Mouse (Mus musculus) hindbrain, embryonic 12.5 days (tissue): Measurements from ENCODE around the gene Mipol1. TPM values are rescaled to one million over a fixed set of nuclear protein-coding genes. Genes with fewer than 3 reads are reported as not detected.
"Not testable (repeated sequence)": the region's sequence is repeated elsewhere in the genome, so short reads cannot be mapped to it uniquely, and the experiment has no call there.

Source experiments
- ATAC-seq: fragments of 200-750 bp; cut with Nextera tagmentation; 2 replicates; pipeline ENCODE4 v1.8.0; 2017; ENCODE audit warnings: moderate TSS enrichment; ENCODE audit not compliant: low FRiP score
- H3K27ac ChIP-seq: fragments of 300-500 bp; sonication (generic); 2 replicates; pipeline ENCODE4 v1.5.1; 2016; ENCODE audit warnings: mild to moderate bottlenecking
- H3K27me3 ChIP-seq: fragments of 300-500 bp; sonication (generic); 2 replicates; pipeline ENCODE4 v1.6.1; 2016; ENCODE audit warnings: mild to moderate bottlenecking
- H3K36me3 ChIP-seq: fragments of 300-500 bp; sonication (generic); 2 replicates; pipeline ENCODE4 v1.6.1; 2016; ENCODE audit warnings: mild to moderate bottlenecking
- H3K4me1 ChIP-seq: fragments of 300-500 bp; sonication (generic); 2 replicates; pipeline ENCODE4 v1.6.1; 2016
- H3K4me2 ChIP-seq: fragments of 300-500 bp; sonication (generic); replicated peaks from 2 replicates; pipeline ENCODE4 v1.6.1; 2016; ENCODE audit warnings: mild to moderate bottlenecking
- H3K4me3 ChIP-seq: fragments of 300-500 bp; sonication (generic); 2 replicates; pipeline ENCODE4 v1.5.1; 2016; ENCODE audit warnings: mild to moderate bottlenecking
- H3K9ac ChIP-seq: fragments of 300-500 bp; sonication (generic); 2 replicates; pipeline ENCODE4 v1.6.1; 2016; ENCODE audit warnings: mild to moderate bottlenecking, moderate library complexity
- H3K9me3 ChIP-seq: fragments of 300-500 bp; sonication (generic); replicated peaks from 2 replicates; pipeline ENCODE4 v1.6.1; 2016; ENCODE audit warnings: mild to moderate bottlenecking
- WGBS: fragments of 180-500 bp; shearing (Covaris S2); methylation state at CpG from one replicate; pipeline ENCODE4 v1.1.7; 2016; 5-methylcytosine and 5-hydroxymethylcytosine counted together
- polyA plus RNA-seq: library from polyadenylated mRNA; unstranded; fragments of >200 nt; fragmentation: Nextera tagmentation; extraction: Ambion mirVana; gene quantifications from 2 replicates; pipeline ENCODE4 v1.2.1, GENCODE M21; 2016

Gene Mipol1
- polyA plus RNA-seq, 1 experiment from 2014 or later, result 6.1 TPM

DNA sequence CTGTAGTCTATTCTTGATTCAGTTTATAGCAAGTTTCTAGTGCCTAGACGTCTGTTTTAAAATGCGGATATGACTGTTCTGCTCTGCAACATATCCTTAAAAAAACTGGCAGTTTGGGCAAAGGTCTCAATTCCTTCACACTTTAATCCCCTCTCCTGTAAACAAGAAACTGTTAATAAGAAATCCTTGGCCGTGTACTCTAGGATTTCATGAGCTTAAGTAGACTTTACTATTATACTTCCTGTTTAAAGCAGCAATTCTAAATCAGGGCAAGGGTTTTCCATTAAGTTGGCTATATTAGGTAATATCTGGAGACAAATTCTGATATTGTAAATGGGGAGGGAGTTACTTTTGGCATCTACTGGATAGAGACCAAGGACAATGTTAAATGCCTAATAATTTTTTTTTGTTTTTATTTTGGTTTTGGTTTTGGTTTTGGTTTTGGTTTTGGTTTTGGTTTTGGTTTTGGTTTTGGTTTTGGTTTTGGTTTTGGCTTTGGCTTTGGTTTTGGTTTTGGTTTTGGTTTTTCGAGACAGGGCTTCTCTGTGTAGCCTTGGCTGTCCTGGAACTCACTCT lies 25.9 kb upstream of the Mipol1 start:
- 92% methylated on average over 4 of the region's 4 CpGs for WGBS
- no peaks in the 10 kb centered on the region for H3K9me3 ChIP-seq
- no peaks in the 10 kb centered on the region for H3K27me3 ChIP-seq
- no peak overlapping the region for H3K4me3 ChIP-seq
- H3K4me2 ChIP-seq, result no peak overlapping the region
- H3K9ac ChIP-seq, result no peak overlapping the region
- H3K4me1 ChIP-seq, result no peaks in the 10 kb centered on the region
- no peaks in the 10 kb centered on the region for H3K36me3 ChIP-seq
- ATAC-seq, result no peak
- H3K27ac ChIP-seq, result no peak overlapping the region

DNA sequence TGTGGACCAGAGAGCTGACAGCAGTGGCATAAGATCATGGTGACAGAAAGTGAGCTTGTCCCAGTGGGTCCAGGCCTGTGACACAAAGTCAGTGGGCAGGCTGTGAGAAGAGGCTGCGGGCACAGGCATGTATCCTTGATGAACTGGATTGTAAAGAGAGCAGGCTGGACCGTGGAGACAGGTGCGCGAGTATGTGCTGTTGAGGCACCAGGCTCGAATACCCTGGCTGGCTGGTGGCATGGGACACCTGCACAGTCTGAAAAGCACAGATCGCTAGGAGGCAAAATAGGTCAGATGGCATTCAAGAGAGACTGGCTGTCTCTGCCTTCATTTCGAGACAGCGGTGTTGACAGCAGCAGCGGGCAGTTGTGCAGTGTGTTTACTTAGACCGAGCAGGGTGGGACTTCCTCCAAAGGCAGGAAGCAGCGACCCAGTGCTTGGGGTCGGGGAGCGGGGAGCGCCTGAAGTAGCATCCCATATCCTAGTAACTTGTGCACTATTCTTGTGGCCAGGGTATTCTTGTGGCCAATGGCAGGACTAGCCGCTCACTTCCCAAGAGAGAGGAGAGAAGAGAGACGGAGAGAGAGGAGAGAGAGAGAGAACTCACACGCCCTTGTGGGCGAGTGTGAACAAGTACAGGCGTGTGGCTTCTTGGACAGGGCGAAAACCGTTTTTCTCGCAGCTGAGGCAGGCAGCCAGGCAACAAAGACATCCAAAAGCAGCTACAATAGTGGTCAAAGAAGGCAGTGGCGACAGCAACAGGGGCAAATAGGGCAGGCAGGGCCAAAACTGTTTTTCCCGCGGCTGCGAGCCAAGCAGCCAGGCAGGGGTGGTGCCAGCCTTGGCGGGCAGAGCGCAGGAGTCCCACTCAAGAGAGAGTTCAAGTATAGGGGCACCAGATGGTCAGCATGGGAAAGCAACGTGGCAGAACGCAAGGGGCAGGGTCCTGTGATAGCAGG lies 18.6 kb upstream of the Mipol1 start:
- ATAC-seq, result peak; percentile 79
- H3K4me3 ChIP-seq, result peak overlapping the region; percentile 42
- 8% methylated on average over 30 of the region's 30 CpGs for WGBS
- H3K27ac ChIP-seq, result no peak overlapping the region
- H3K9ac ChIP-seq, result peak overlapping the region; percentile 55
- H3K9me3 ChIP-seq, result no peaks in the 10 kb centered on the region
- 0 out of 2 replicates have a peak, but pooled peaks cover 2% of the 10 kb centered on the region for H3K4me1 ChIP-seq
- H3K4me2 ChIP-seq, result peak overlapping the region; percentile 77
- H3K36me3 ChIP-seq, result no peaks in the 10 kb centered on the region
- no peaks in the 10 kb centered on the region for H3K27me3 ChIP-seq

DNA sequence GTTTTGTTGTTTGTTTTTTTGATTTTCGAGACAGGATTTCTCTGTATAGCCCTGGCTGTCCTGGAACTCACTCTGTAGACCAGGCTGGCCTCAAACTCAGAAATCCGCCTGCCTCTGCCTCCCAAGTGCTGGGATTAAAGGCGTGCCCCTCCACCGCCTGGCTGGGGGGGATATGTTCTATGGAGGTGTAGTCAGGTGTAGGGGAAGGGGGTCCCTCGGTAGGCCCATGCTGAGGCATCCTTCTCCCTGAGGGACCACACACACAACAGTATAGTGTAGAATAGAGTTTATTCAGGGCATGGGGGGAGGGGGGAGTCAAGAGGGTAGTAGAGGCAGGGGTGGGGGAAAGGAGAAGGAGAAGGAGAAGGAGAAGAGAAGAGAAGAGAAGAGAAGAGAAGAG lies 17.8 kb upstream of the Mipol1 start:
- H3K9ac ChIP-seq, H3K9me3 ChIP-seq, H3K27me3 ChIP-seq, H3K4me3 ChIP-seq, H3K36me3 ChIP-seq, H3K4me2 ChIP-seq, H3K4me1 ChIP-seq, H3K27ac ChIP-seq: not testable (repeated sequence)
- peak; percentile 56; the same call in 1 of the 2 replicates for ATAC-seq
- 82% methylated on average over 5 of the region's 5 CpGs for WGBS

DNA sequence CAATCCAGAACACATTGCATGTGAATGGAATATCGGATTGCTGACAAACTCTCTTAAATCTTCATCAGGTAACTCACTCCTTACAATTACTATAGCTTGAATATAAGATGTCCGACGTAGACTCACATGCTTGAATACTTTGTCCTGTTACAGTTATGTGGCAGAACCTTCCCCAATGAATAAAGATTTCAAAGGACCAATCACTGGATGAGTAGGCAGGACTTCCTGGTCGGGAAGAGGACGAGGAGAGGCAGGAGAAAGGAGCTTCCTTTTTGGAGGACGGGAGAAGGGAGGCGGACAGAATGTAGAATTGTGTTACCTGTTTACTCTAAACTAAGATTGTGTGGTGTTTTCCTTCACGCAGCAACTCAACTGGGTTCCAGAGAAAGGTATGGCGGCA lies 3.8 kb upstream of the Mipol1 start:
- no peak overlapping the region for H3K9ac ChIP-seq
- H3K27ac ChIP-seq, result no peak overlapping the region
- no peak overlapping the region for H3K4me3 ChIP-seq
- peaks cover 5% of the 10 kb centered on the region for H3K4me1 ChIP-seq
- no peak overlapping the region for H3K4me2 ChIP-seq
- no peaks in the 10 kb centered on the region for H3K9me3 ChIP-seq
- 85% methylated on average over 9 of the region's 9 CpGs for WGBS
- H3K27me3 ChIP-seq, result no peaks in the 10 kb centered on the region
- no peaks in the 10 kb centered on the region for H3K36me3 ChIP-seq
- no peak for ATAC-seq

DNA sequence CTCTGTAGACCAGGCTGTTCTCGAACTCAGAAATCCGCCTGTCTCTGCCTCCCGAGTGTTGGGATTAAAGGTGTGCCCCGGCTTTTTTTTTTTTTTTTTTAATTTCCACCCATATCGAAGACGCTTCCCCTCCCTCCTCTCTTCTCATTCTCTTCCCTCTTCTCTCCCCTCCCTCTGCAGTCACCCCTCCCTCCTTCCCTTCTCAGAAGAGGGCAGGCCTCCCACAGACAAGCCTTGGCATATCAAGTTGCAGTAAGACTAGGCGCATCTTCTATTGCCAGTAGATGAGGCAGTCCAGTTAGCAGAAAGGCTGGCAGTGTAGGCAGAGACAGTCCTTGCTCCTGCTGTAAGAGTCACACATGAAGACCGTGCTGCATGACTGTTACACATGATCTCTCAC lies 2.5 kb upstream of the Mipol1 start:
- 84% methylated on average over 3 of the region's 8 CpGs for WGBS
- Histone ChIP-seq H3K27me3 (no peaks in the 10 kb centered on the region), H3K9ac (no peak overlapping the region), H3K36me3 (no peaks in the 10 kb centered on the region), H3K9me3 (no peaks in the 10 kb centered on the region), H3K4me1 (peaks cover 6% of the 10 kb centered on the region), H3K4me3 (no peak overlapping the region), H3K4me2 (no peak overlapping the region), H3K27ac (no peak overlapping the region)
- ATAC-seq, result no peak

DNA sequence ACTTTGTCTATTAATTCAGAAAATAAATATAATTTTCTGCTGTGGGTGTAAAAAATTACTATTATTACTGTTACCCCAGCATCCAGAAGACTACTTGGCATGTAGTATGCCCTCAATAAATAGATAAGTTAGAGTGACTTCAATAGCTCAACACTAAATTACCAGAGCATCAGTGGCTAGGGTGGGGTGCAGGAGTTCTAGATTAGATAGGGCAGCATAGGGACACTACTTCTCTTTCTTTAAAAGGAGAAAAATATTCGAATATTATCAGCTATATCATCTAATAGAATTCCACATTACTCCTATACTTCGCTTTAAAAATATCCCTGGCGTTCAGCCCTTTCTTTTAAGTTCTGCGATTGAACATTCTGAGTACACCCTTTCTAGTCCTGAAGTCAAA lies 524 bp upstream of the Mipol1 start:
- Histone ChIP-seq H3K4me3 (peak overlapping the region; percentile 54), H3K4me2 (peak overlapping the region; percentile 72), H3K36me3 (0 out of 2 replicates have a peak, but pooled peaks cover 3% of the 10 kb centered on the region), H3K4me1 (peaks cover 6% of the 10 kb centered on the region), H3K27me3 (no peaks in the 10 kb centered on the region), H3K9ac (peak overlapping the region; percentile 66; the same call in 1 of the 2 replicates), H3K27ac (peak overlapping the region; percentile 68; the same call in 1 of the 2 replicates), H3K9me3 (no peaks in the 10 kb centered on the region)
- peak; percentile 6; the same call in 1 of the 2 replicates for ATAC-seq
- 43% methylated on average over 4 of the region's 4 CpGs for WGBS

DNA sequence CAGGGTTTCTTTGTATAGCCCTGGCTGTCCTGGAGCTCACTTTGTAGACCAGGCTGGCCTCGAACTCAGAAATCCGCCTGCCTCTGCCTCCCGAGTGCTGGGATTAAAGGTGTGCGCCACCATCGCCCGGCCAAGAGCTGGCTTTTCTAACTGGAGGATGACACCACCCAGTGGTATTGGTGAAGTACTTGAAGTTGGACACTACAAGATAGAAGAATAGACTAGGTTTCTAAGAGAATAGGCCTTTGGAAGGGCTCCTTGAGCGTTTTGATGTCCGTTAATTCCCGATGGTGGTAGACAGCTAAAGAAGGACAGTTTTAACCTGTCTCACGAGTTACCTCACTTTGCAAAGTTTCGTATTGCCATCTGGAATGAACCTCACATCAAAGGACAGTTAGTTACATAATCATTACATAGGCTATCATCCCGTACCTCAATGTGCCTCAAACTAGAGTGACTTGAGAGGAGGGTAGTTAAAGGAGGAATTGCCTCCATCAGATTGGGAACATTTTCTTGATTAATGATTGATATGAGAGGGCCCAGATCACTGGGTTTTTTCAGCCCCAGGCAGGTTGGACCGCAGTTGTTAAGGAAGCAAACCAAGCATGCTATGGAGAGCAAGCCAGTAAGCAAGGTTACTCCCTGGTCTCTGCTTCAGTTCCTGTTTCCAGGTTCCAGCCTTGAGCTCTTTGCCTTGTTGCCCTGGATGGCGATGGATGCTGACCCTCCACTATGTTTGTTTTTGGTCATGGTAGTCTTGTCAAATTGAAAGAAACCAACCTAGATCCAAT lies 1.1 kb downstream of the Mipol1 start:
- H3K36me3 ChIP-seq, result 0 out of 2 replicates have a peak, but pooled peaks cover 5% of the 10 kb centered on the region
- H3K9ac ChIP-seq, result peak overlapping the region; percentile 66
- H3K27me3 ChIP-seq, result no peaks in the 10 kb centered on the region
- ATAC-seq, result no peak
- peak overlapping the region; percentile 72 for H3K4me2 ChIP-seq
- WGBS, result 73% methylated on average over 14 of the region's 14 CpGs
- H3K4me3 ChIP-seq, result peak overlapping the region; percentile 54
- peaks cover 6% of the 10 kb centered on the region for H3K4me1 ChIP-seq
- no peaks in the 10 kb centered on the region for H3K9me3 ChIP-seq
- no peak overlapping the region for H3K27ac ChIP-seq

DNA sequence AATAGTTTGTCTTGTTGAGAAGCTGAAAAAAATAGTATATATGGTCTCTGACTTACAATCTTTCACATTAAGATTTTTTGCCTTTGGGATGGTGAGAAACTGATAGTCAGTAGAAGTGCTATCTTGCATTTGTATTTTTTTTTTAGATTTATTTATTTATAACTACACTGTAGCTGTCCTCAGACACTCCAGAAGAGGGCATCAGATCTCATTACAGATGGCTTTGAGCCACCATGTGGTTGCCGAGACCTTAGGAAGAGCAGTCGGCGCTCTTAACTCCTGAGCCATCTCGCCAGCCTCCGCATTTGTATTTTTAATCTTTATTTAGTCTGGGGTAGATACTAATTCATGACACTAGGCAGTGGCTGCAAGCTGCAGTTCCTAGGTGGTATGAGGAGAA lies 3.2 kb downstream of the Mipol1 start:
- H3K4me2 ChIP-seq, result no peak overlapping the region
- H3K27me3 ChIP-seq, result no peaks in the 10 kb centered on the region
- no peak overlapping the region for H3K27ac ChIP-seq
- ATAC-seq, result no peak
- WGBS, result 90% methylated on average over 5 of the region's 5 CpGs
- H3K36me3 ChIP-seq, result peaks cover 8% of the 10 kb centered on the region
- H3K4me3 ChIP-seq, result no peak overlapping the region
- H3K9ac ChIP-seq, result no peak overlapping the region
- H3K4me1 ChIP-seq, result peaks cover 6% of the 10 kb centered on the region
- no peaks in the 10 kb centered on the region for H3K9me3 ChIP-seq

DNA sequence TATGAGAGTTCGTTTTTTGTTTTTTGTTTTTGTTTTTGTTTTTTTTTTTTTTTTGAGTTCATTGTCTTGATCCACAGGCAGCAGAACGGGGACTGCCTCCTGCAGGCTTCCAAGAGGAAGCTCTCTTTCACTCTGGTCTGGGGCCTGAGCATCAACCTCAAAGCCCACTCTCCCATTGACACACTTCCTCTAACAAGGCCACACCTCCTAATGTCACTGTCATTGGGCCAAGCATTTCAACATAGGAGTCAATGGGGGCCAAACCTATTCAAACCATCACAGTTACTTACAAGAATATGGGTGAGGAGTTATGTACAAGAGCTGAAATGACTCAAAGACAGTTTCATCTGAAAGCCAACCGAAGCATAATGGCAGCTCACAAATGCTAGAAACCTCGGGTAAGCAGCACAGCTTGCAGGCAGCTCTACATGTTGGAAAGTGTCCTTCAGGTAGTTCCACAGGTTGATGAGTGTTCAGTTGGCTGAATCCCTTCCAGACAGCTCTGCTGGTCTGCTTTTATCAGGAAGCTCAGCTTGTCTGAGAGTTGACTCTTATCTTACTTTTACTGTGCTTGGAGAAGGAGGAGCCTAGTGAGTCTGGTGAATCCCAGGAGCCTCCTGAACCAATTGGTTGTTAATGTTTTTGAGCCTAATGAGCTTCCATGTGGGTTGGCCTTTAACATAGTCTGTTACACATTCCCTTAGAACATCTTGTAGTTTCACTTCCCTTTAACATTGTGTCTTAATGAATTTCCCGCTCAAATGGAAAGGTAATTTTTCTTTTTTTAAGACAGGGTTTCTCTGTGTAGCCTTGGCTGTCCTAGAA lies 13.7 kb downstream of the Mipol1 start:
- peaks cover 17% of the 10 kb centered on the region for H3K36me3 ChIP-seq
- no peaks in the 10 kb centered on the region for H3K27me3 ChIP-seq
- no peak overlapping the region for H3K9ac ChIP-seq
- H3K4me3 ChIP-seq, result no peak overlapping the region
- H3K27ac ChIP-seq, result no peak overlapping the region
- WGBS, result 88% methylated on average over 5 of the region's 5 CpGs
- H3K4me1 ChIP-seq, result no peaks in the 10 kb centered on the region
- H3K4me2 ChIP-seq, result no peak overlapping the region
- no peaks in the 10 kb centered on the region for H3K9me3 ChIP-seq
- ATAC-seq, result no peak

DNA sequence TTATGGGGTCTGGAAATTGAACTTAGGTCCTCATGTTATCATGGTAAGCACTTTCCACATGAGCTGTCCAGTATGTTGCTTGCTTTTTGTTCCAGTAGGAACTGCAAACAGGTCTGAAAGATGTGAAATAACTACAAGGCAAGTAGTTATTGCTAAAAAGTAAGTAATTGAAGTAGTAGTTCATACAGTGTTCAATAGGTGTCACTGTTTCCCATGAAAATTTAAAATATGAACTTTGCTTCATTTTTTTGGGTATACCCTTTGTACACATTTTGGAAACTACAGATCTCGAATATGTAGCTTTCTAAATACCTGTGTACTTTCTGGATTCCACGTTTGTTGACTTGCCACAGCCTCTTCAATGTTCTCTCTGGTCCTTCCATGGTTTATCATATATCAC lies 28.3 kb downstream of the Mipol1 start:
- Histone ChIP-seq H3K9me3 (no peaks in the 10 kb centered on the region), H3K4me2 (no peak overlapping the region), H3K27ac (no peak overlapping the region), H3K36me3 (no peaks in the 10 kb centered on the region), H3K4me1 (no peaks in the 10 kb centered on the region), H3K9ac (no peak overlapping the region), H3K4me3 (no peak overlapping the region), H3K27me3 (no peaks in the 10 kb centered on the region)
- 51% methylated on average over 2 of the region's 2 CpGs for WGBS
- no peak for ATAC-seq

DNA sequence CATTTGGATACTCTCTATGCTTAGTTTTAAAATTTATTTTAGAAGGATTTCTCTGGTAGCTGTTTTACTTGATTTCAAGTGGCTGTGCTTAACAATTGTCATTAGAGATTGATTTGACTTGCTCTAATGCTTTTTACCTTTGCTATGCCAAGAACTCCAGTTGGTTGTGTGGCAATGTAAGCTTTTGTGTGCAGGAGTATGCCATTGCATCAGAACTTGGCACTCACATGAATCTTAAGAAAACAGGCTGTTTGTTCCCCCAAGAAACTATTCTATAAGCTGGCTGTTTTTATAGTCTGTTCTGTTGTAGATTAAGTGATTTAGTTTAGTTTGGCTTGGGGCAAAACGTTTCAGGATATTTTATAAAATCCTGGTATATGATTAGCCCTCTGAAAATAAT lies 45.2 kb downstream of the Mipol1 start:
- Histone ChIP-seq H3K9me3 (no peaks in the 10 kb centered on the region), H3K4me3 (no peak overlapping the region), H3K27me3 (no peaks in the 10 kb centered on the region), H3K36me3 (no peaks in the 10 kb centered on the region), H3K27ac (no peak overlapping the region), H3K9ac (no peak overlapping the region), H3K4me1 (no peaks in the 10 kb centered on the region), H3K4me2 (no peak overlapping the region)
- ATAC-seq, result no peak
- 74% methylated on average over 1 of the region's 1 CpGs for WGBS
